Mouse (Mus musculus) lung, postnatal 0 days (tissue): ENCODE data around the gene Tomm40l. TPM values are rescaled to one million over a fixed set of nuclear protein-coding genes. Genes with fewer than 3 reads are reported as not detected.

Source experiments
- ATAC-seq: fragments of 200-750 bp; cut with Nextera tagmentation; 2 replicates; pipeline ENCODE4 v1.8.0; 2017; ENCODE audit warnings: moderate library complexity
- DNase-seq: peaks from one replicate; pipeline ENCODE4 v3.0.0-alpha.2; 2016; ENCODE audit warnings: low spot score
- H3K27ac ChIP-seq: fragments of 300-500 bp; sonication (generic); 2 replicates; pipeline ENCODE4 v1.5.1; 2014; ENCODE audit warnings: antibody characterized with exemption, mild to moderate bottlenecking, low read length, mixed read lengths
- H3K27me3 ChIP-seq: fragments of 300-500 bp; sonication (generic); replicated peaks from 2 replicates; pipeline ENCODE4 v1.6.1; 2014; ENCODE audit warnings: low read length, mixed read lengths; ENCODE audit not compliant: insufficient read depth
- H3K36me3 ChIP-seq: fragments of 300-500 bp; sonication (generic); 2 replicates; pipeline ENCODE4 v1.6.1; 2014; ENCODE audit warnings: low read length, mixed read lengths; ENCODE audit not compliant: insufficient read depth
- H3K4me1 ChIP-seq: fragments of 300-500 bp; sonication (generic); 2 replicates; pipeline ENCODE4 v1.6.1; 2014; ENCODE audit warnings: antibody characterized with exemption, low read depth, low read length, mixed read lengths; ENCODE audit not compliant: insufficient read depth
- H3K4me2 ChIP-seq: fragments of 300-500 bp; sonication (generic); replicated peaks from 2 replicates; pipeline ENCODE4 v1.6.1; 2014; ENCODE audit warnings: low read depth, mild to moderate bottlenecking, low read length, moderate library complexity, mixed read lengths
- H3K4me3 ChIP-seq: fragments of 300-500 bp; sonication (generic); 2 replicates; pipeline ENCODE4 v1.5.1; 2014; ENCODE audit warnings: low read depth, low read length
- H3K9ac ChIP-seq: fragments of 300-500 bp; sonication (generic); replicated peaks from 2 replicates; pipeline ENCODE4 v1.6.1; 2014; ENCODE audit warnings: low read depth, mild to moderate bottlenecking
- H3K9me3 ChIP-seq: fragments of 300-500 bp; sonication (generic); 2 replicates; pipeline ENCODE4 v1.6.1; 2016; ENCODE audit warnings: low read length, mixed read lengths
- CTCF ChIP-seq: IDR thresholded peaks from 2 replicates; pipeline ENCODE4 v1.5.1; 2016; ENCODE audit warnings: antibody characterized with exemption, mild to moderate bottlenecking
- EP300 ChIP-seq: IDR thresholded peaks from 2 replicates; pipeline ENCODE4 v1.6.1; 2016; ENCODE audit warnings: antibody characterized with exemption, mild to moderate bottlenecking, control low read depth
- WGBS: fragments of 180-500 bp; shearing (Covaris S2); extraction: QIAGEN DNeasy Blood & Tissue Kit; methylation state at CpG from one replicate; pipeline ENCODE4 v1.1.7; 2014; 5-methylcytosine and 5-hydroxymethylcytosine counted together
- polyA plus RNA-seq: library from polyadenylated mRNA; unstranded; fragments of >200 nt; fragmentation: Nextera tagmentation; extraction: Ambion mirVana; gene quantifications from 2 replicates; pipeline ENCODE4 v1.2.1, GENCODE M21; 2015

Gene Tomm40l
- polyA plus RNA-seq, 1 experiment from 2014 or later = 14.9 TPM

DNA sequence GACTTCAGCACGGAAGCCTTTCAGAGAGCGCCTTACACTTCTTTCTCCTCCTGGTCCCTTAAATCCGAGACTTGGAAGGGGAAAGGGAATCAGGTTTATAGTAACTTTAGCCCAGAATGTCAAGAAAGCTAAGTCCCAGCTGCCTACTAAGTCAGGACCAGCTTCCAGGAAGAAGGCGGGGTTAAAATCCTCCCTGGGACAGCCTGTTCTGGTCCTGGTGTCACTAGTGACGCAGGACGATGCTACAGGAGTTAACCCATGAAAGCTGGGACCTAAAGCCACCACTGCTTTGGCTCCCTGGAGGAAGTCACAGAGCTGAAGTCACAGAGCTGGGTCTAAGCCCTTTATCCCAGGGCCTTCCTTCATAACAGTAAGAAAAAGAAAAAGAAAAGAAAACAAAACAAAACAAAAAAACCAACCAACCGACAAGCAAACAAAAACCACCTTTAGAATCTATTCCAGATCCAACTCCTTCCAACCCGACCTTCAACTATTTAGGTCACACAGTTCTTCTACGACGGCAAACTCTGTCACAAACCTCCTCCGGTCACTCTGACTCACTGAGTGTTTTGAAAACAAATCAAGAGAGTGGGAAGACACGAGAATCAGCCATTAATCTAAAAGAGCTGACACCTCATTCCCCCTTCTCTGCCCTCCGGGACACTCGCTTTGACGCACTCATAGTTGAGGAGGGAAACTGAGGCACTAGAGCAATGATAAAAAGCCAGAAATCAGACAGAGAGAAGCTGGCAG lies 17.9 kb upstream of the Tomm40l start:
- TF ChIP-seq EP300 (peak; percentile 99), CTCF (no peak)
- 66% methylated on average over 15 of the region's 15 CpGs for WGBS
- 0 out of 2 replicates have a peak, but pooled peaks cover 3% of the 10 kb centered on the region for H3K4me1 ChIP-seq
- H3K36me3 ChIP-seq = peaks cover 38% of the 10 kb centered on the region
- ATAC-seq = peak; percentile 89
- H3K9ac ChIP-seq = no peak overlapping the region
- no peaks in the 10 kb centered on the region for H3K27me3 ChIP-seq
- no peak overlapping the region for H3K4me2 ChIP-seq
- no peaks in the 10 kb centered on the region for H3K9me3 ChIP-seq
- no peak overlapping the region for H3K4me3 ChIP-seq
- peak; percentile 87 for DNase-seq
- H3K27ac ChIP-seq = peak overlapping the region; percentile 74

DNA sequence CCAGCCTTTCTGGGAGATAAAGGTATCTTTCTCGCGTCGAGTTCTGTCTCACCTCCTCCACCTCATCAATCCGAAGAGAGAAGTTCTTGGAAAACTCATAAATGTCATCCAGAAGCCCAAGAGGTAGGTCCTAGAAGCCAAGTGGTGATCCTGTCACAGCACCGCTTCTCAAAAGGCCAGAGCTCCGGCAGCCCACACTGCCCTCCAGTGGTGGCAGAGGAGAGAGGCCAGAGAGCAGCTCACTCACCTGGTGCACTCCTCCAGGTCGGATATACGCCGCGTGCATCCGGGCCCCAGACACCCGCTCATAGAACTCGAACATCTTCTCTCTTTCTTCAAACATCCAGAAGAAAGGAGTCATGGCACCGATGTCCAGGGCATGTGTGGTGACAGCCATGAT lies 16.1 kb upstream of the Tomm40l start:
- peaks cover 40% of the 10 kb centered on the region for H3K36me3 ChIP-seq
- H3K4me2 ChIP-seq = no peak overlapping the region
- DNase-seq (peak; percentile 71), ATAC-seq (peak; percentile 43)
- no peak overlapping the region for H3K4me3 ChIP-seq
- H3K4me1 ChIP-seq = 0 out of 2 replicates have a peak, but pooled peaks cover 3% of the 10 kb centered on the region
- H3K27me3 ChIP-seq = no peaks in the 10 kb centered on the region
- H3K9ac ChIP-seq = no peak overlapping the region
- H3K27ac ChIP-seq = no peak overlapping the region
- WGBS = 70% methylated on average over 14 of the region's 14 CpGs
- TF ChIP-seq CTCF (peak; percentile 91), EP300 (no peak)
- H3K9me3 ChIP-seq = no peaks in the 10 kb centered on the region

DNA sequence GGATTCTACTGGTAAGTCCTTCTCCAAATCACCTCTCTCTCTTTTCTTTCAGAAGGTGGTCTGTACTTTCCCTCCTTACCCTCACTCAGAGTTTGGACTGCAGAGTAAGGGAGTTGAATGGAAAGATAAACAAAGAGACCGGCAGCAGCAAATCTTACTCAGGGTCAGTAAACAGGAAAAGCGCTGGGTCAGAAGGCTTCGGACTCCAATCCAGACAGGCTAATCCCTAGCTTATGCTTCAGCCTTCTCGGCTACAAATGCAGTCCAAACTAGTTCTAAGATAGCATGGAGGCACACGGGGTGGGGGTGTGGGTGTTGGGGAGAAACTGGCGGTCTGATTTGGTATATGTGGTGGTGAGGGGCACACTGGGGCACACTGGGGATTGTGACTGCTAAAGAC lies 15.1 kb upstream of the Tomm40l start:
- ATAC-seq (no peak), DNase-seq (no peak)
- H3K4me1 ChIP-seq = 0 out of 2 replicates have a peak, but pooled peaks cover 3% of the 10 kb centered on the region
- 68% methylated on average over 6 of the region's 6 CpGs for WGBS
- H3K9me3 ChIP-seq = no peaks in the 10 kb centered on the region
- H3K9ac ChIP-seq = no peak overlapping the region
- peaks cover 40% of the 10 kb centered on the region for H3K36me3 ChIP-seq
- H3K27me3 ChIP-seq = no peaks in the 10 kb centered on the region
- H3K4me3 ChIP-seq = no peak overlapping the region
- no peak overlapping the region for H3K4me2 ChIP-seq
- no peak for TF ChIP-seq CTCF
- TF ChIP-seq EP300 = no peak
- H3K27ac ChIP-seq = no peak overlapping the region

DNA sequence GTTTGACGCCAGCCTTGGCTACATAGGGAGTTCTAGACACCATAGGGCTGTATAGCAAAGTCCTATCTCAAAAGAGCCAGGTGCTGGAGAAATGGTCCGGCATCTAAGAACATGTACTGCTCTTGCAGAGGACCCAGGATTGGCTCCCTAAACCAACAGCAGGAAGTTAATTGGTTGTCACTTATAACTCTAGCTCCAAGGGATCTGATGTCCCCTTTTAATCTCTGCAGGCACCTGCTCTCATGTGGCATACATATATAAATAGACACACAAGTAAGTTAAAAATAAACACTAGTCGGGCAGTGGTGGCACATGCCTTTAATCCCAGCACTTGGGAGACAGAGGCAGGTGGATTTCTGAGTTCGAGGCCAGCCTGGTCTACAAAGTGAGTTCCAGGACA lies 13.5 kb upstream of the Tomm40l start:
- no peak for ATAC-seq
- 74% methylated on average over 4 of the region's 4 CpGs for WGBS
- TF ChIP-seq CTCF (no peak), EP300 (no peak)
- H3K9me3 ChIP-seq = no peaks in the 10 kb centered on the region
- H3K4me1 ChIP-seq = 0 out of 2 replicates have a peak, but pooled peaks cover 3% of the 10 kb centered on the region
- no peak overlapping the region for H3K27ac ChIP-seq
- no peak overlapping the region for H3K9ac ChIP-seq
- H3K4me3 ChIP-seq = no peak overlapping the region
- H3K27me3 ChIP-seq = no peaks in the 10 kb centered on the region
- peaks cover 40% of the 10 kb centered on the region for H3K36me3 ChIP-seq
- DNase-seq = no peak
- H3K4me2 ChIP-seq = no peak overlapping the region

DNA sequence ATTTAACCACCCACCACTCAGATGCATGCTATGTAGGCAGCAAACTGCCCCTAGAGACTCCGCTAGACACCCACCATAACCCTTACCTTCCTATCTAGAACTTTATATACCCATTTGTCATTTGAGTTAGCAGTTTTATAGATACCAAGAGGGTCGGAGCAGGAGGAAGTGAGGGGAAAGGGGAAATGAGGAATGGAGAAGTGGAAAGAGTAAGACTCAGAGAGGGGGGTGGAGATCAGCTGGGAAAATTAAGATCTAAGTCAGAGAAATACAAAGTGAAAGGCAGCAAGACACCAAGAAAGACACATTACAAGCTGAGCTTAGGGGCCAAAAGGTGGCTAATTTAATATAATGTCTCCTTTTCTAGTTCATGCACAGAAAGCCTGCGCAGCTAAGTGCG lies 12.2 kb upstream of the Tomm40l start:
- Histone ChIP-seq H3K4me2 (no peak overlapping the region), H3K9ac (no peak overlapping the region), H3K4me3 (no peak overlapping the region), H3K36me3 (peaks cover 38% of the 10 kb centered on the region), H3K27ac (peak overlapping the region; percentile 87; the same call in 1 of the 2 replicates), H3K27me3 (no peaks in the 10 kb centered on the region), H3K4me1 (no peaks in the 10 kb centered on the region), H3K9me3 (no peaks in the 10 kb centered on the region)
- TF ChIP-seq EP300 = no peak
- TF ChIP-seq CTCF = no peak
- no peak for ATAC-seq
- no peak for DNase-seq
- 83% methylated on average over 4 of the region's 4 CpGs for WGBS

DNA sequence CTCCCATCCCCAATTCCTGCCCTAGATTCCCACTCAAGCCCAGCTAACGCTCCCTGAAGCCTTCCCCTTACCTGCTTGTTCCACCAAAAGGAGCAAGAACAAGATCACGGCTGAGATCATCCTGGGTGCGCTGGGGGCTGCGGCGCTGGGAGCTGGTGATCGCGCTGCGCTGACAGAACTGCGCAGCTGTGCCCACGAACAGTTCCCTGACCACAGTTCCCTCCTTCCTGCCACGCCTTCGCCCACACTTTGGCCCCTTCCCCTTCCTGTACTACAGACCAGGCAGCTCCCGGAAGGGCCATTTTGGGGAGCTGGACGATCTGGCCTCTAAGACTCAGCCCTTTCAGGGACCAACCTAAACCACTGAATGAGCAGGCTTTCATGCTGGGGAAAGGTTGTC lies 11.8 kb upstream of the Tomm40l start, which contains the start of gene Fcer1g:
TSS of gene Fcer1g (minus strand) at position 240 of the 400 bp plus-strand sequence.
- Histone ChIP-seq H3K9me3 (no peaks in the 10 kb centered on the region), H3K9ac (0 out of 2 replicates have a peak within 1 kb of the TSS, but pooled peaks have one; percentile 8), H3K27me3 (no peaks in the 10 kb centered on the region), H3K4me2 (no peak within 1 kb of the TSS), H3K27ac (peak within 1 kb of the TSS; percentile 87), H3K4me3 (0 out of 2 replicates have a peak within 1 kb of the TSS, but pooled peaks have one; percentile 15), H3K36me3 (peaks cover 34% of the 10 kb centered on the region), H3K4me1 (no peaks in the 10 kb centered on the region)
- TF ChIP-seq CTCF (no peak), EP300 (no peak)
- WGBS = 85% methylated on average over 14 of the region's 14 CpGs
- DNase-seq (peak; percentile 29), ATAC-seq (0 out of 2 replicates have a peak, but pooled peaks have one; percentile 7)
